Mouse (Mus musculus) myocyte (in vitro differentiated cells): ENCODE data around the gene Tbc1d23.

Source experiments
- CEBPB ChIP-seq: IDR thresholded peaks from 2 replicates; pipeline ENCODE4 v1.6.1; 2011; ENCODE audit warnings: mild to moderate bottlenecking, moderate library complexity; ENCODE audit not compliant: poor library complexity, insufficient read depth, severe bottlenecking
- E2F4 ChIP-seq: IDR thresholded peaks from one replicate; pipeline ENCODE4 v1.6.1; 2011; ENCODE audit warnings: mild to moderate bottlenecking, control low read depth, moderate library complexity; ENCODE audit not compliant: insufficient read depth
- MAX ChIP-seq: IDR thresholded peaks from one replicate; pipeline ENCODE4 v1.6.1; 2011; ENCODE audit warnings: low read depth, mild to moderate bottlenecking, control low read depth
- MYOD1 ChIP-seq, 3 experiments: IDR thresholded peaks; one replicate each; pipeline ENCODE4 v1.6.1; 2011; ENCODE audit warnings: control low read depth in 2 of 3, low read depth in 2 of 3, mild to moderate bottlenecking in 2 of 3, moderate library complexity in 1 of 3; ENCODE audit not compliant: insufficient read length in 2 of 3, control insufficient read depth in 1 of 3
- MYOG ChIP-seq, 3 experiments: IDR thresholded peaks; one replicate each; pipeline ENCODE4 v1.6.1; 2011; ENCODE audit warnings: control low read depth in 2 of 3, low read depth in 2 of 3, mild to moderate bottlenecking in 2 of 3; ENCODE audit not compliant: insufficient read length in 2 of 3, control insufficient read depth in 1 of 3, insufficient read depth in 1 of 3
- POLR2A ChIP-seq: IDR thresholded peaks from one replicate; pipeline ENCODE4 v1.6.1; 2011; ENCODE audit warnings: low read depth, mild to moderate bottlenecking, control low read depth, moderate library complexity; ENCODE audit not compliant: insufficient read length
- POLR2AphosphoS2 ChIP-seq: IDR thresholded peaks from one replicate; pipeline ENCODE4 v1.6.1; 2011; ENCODE audit warnings: low read depth, control low read depth; ENCODE audit not compliant: insufficient read length
- REST ChIP-seq: IDR thresholded peaks from one replicate; pipeline ENCODE4 v1.6.1; 2011; ENCODE audit warnings: mild to moderate bottlenecking, control low read depth, moderate library complexity; ENCODE audit not compliant: insufficient read depth, insufficient read length
- SRF ChIP-seq: IDR thresholded peaks from one replicate; pipeline ENCODE4 v1.6.1; 2011; ENCODE audit warnings: low read depth; ENCODE audit not compliant: control insufficient read depth, insufficient read length
- TCF12 ChIP-seq: IDR thresholded peaks from one replicate; pipeline ENCODE4 v1.6.1; 2011; ENCODE audit warnings: mild to moderate bottlenecking, control low read depth; ENCODE audit not compliant: poor library complexity, insufficient read depth, severe bottlenecking
- TCF3 ChIP-seq: IDR thresholded peaks from one replicate; pipeline ENCODE4 v1.6.1; 2011; ENCODE audit warnings: low read depth, control low read depth; ENCODE audit not compliant: insufficient read length
- USF1 ChIP-seq: IDR thresholded peaks from one replicate; pipeline ENCODE4 v1.6.1; 2011; ENCODE audit warnings: low read depth, mild to moderate bottlenecking, control low read depth, moderate library complexity

- TF ChIP-seq POLR2A: no peak
- no peak for TF ChIP-seq MYOD1 (IDR thresholded peaks at IDR 0.05; ENCODE audit: control insufficient read depth in 1 of 3, insufficient read length in 2 of 3, low read depth in 2 of 3)
- no peak for TF ChIP-seq CEBPB
- no peak for TF ChIP-seq TCF12
- no peak for TF ChIP-seq REST
- no peak for TF ChIP-seq MYOG (IDR thresholded peaks at IDR 0.05; ENCODE audit: control insufficient read depth in 1 of 3, insufficient read depth in 1 of 3, insufficient read length in 2 of 3, low read depth in 2 of 3)
- TF ChIP-seq E2F4: no peak
- no peak for TF ChIP-seq TCF3
- no peak for TF ChIP-seq MAX
- no peak for TF ChIP-seq POLR2AphosphoS2
- no peak for TF ChIP-seq USF1
- TF ChIP-seq SRF: no peak
Measured at GRCm38 (mm10) chr16:57132326-57132725, 99.0 kb downstream of the Tbc1d23 start.
